Mouse (Mus musculus): ENCODE results near the gene Ufsp2. TPM values are rescaled to one million over a fixed set of nuclear protein-coding genes. Genes with fewer than 3 reads are reported as not detected.

Ufsp2 gene
- total RNA-seq, 1 experiment from 2014 or later = 70.5 TPM

DNA sequence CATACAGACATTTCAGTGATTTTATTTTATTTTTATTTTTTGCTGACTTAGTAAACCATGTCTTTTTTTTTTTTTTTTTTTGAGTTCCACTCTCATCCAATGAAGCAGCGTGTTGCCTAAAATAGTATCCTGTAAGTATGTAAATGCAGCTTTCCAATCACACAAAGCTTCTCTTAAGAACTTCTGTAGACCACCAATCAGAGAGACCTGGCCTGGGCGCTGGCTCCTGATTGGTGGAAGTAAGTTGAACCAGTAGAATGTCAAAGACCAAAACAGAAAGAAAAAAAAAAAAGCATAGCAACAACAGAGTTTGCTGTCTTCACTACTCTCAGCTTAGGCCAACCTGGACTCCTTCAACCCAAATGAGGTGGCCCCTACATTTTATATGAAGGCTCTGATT is 35.0 kb downstream of the Ufsp2 start:
- no peak for ATAC-seq (ENCODE audit: extremely low read depth, insufficient number of reproducible peaks, low FRiP score, poor library complexity, severe bottlenecking)

DNA sequence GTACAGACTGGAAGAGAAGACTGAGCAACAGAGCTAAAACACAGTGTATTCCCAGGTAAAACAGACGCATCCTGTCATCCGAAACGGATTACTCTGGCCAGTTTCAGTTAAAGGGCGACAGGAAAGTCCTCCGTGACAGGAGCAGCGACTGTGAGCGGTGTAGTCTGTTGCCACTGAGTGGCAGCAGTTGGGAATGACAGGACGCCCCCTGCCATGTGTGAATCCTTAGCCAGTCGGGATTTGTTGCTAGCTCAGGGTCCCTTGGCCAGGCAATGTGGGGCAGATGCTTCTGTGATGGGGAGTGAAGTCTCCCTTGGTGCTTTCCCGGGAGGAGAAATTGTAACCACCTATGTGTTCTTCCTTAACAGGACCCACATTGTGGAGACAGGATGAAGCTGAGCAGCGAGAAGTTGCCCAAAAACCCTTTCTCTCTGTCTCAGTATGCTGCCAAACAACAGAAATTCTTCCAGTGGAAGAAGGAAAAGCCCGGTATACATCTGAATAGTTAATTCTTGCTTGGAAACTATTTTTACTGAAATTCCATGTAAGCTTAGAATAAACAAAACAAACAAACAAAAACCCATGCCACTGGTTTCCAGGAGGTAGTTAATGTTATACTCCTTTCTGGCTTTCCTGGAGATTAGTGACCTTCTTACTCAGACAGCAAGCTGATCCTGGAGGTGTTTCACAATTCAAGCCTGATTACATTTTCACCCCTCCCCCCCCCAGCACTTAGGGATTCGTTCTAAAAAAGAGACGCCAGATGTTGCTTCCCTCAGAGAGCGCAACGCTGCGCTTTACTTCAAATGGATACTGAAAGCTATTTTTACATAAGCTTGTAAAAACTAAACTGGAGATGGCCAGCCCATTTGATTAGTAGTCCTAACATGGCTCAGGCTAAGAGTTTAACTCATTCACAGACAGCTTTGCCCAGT is 35.7 kb downstream of the Ufsp2 start:
- ATAC-seq (ENCODE audit: extremely low read depth, insufficient number of reproducible peaks, low FRiP score, poor library complexity, severe bottlenecking) = no peak

DNA sequence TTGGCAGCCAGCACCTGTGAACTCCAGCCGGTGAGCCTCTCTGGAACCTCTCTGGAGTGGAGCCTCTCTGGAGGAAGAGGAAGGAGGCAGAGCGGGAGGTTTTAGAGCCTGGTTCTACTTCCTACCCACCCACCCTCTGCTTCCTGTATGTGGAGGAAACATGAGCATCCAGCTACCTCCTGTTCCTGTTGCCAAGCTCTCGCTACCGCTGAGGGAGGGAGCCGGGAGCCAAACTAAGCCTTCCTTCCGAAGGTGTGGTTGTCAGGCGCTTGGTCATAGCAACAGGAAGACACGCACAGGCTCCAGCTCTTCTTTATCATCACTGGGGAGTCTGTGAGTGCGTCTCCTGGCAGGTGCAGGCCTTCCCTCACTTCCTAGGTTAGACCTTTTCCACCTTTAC is 46.9 kb downstream of the Ufsp2 start:
- no peak for ATAC-seq (ENCODE audit: extremely low read depth, insufficient number of reproducible peaks, low FRiP score, poor library complexity, severe bottlenecking)

DNA sequence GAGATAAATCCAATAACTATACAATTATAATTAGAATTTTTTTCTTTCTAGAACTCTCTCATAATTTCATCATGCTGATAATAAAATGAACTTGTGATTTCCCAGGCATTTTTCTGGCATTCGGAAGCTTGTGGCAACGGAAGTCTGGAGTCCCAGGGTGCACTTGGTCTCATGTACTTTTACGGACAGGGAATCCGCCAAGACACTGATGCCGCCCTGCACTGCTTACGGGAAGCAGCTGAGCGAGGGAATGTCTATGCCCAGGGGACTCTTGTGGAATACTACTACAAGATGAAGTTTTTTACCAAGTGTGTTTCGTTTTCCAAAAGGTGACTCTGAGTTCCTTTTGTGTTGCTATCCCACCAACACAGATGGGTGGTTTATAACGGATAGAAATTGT is 47.4 kb downstream of the Ufsp2 start:
- no peak for ATAC-seq (ENCODE audit: extremely low read depth, insufficient number of reproducible peaks, low FRiP score, poor library complexity, severe bottlenecking)

DNA sequence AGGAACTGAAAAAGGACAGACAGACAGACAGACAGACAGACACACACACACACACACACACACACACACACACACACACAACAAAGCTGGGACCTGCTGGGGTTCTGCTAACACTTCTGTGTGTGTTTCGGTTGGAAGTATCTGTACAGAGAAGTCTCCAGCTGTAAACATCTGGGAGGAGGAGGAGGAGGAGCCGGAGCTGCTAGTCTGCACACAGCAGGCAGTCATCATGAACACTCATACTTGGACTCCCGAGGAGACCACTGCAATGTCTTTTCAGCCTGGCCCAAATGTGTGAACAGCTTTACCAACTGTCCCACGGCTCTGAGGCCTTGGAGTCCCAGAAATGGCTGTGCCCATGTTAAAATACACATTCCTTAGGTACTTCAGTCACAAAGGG is 49.1 kb downstream of the Ufsp2 start:
- no peak for ATAC-seq (ENCODE audit: extremely low read depth, insufficient number of reproducible peaks, low FRiP score, poor library complexity, severe bottlenecking)

DNA sequence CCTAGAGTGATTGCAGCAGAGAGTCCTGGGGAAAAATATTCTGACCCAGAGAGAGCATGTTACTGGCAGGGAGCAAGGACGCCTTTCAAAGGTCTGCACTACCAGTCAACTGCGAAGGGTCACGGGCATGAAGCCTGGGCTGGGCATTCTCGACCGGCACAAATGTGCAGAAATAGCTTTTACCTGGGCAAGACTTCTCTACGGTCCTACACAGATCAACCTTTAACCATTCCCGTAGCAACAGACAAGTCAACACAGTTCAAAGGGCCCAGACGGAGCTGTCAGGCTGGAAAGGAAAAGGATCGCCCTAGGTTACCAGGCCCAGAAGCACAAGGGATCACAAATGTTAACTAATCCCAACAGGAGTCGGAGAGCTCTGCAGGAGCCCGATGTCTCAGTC is 60.9 kb downstream of the Ufsp2 start:
- ATAC-seq (ENCODE audit: extremely low read depth, insufficient number of reproducible peaks, low FRiP score, poor library complexity, severe bottlenecking) = no peak

DNA sequence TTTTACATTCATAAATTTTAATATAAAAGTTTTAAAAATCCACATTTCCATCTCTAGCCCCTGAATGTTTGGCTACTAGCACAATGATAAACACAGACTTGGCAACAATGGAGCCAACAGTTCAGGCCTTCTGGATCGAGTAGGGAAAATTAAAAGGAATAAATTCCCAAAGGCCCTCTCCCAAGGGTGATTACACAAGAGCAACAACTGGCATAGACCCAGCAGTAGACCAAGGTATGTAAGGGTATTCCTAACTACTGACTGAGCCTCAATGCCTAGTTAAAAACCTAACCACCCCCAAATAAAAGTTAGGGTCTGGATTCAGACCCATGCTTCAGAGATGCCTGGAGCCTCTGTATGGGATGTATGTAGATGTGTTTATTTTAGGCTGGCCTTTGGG is 64.3 kb downstream of the Ufsp2 start:
- no peak for ATAC-seq (ENCODE audit: extremely low read depth, insufficient number of reproducible peaks, low FRiP score, poor library complexity, severe bottlenecking)

DNA sequence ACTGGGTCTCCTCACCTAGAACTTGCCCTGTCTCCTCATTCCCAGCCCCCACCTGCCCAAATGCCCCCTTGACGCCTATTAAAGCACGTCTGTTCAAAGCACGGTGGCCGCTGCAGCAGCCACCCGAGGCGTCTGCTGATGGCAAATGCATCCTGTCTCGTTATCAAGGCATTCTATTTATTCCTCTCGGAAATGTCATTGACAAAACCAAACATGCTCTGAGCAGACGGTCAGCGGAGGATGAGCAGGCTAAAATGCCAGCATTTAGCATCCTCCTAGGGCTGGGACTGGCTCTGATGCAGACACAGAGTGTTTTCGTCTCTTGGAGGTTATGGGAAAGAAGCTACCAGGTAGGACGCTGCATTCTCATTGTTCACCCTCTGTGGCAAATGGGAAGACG is 64.9 kb downstream of the Ufsp2 start:
- ATAC-seq (ENCODE audit: extremely low read depth, insufficient number of reproducible peaks, low FRiP score, poor library complexity, severe bottlenecking) = no peak

Other genes starting within 250 kb of the Ufsp2 start
- gene Pdlim3, start 90.1 kb upstream of the Ufsp2 start, total RNA-seq (2017) = 1.3 and 2.1 TPM in 2 replicates
- gene Ccdc110, start 40.9 kb upstream of the Ufsp2 start, total RNA-seq (2017) = not detected in 2 replicates
- gene 1700029J07Rik, start 276 bp upstream of the Ufsp2 start, total RNA-seq (2017) = 6.8 and 8.8 TPM in 2 replicates
- 0.23 and 0.25 TPM in 2 replicates for gene Lrp2bp, start 23.8 kb downstream of the Ufsp2 start, total RNA-seq (2017)
- gene Ankrd37, start 30.2 kb downstream of the Ufsp2 start, total RNA-seq (2017) = 41.3 and 43.2 TPM in 2 replicates
- 22.3 and 25.0 TPM in 2 replicates for gene Cfap97, start 176.2 kb downstream of the Ufsp2 start, total RNA-seq (2017)
- 34.4 and 35.5 TPM in 2 replicates for gene Snx25, start 176.6 kb downstream of the Ufsp2 start, total RNA-seq (2017)
- 26.7 and 45.7 TPM in 2 replicates for gene Slc25a4, start 235.8 kb downstream of the Ufsp2 start, total RNA-seq (2017)